Mouse (Mus musculus) kidney, adult 2 months (tissue): ENCODE measurements at regions not wholly inside any gene's neighbourhood (a gene's known extent, or its start where the extent isn't known, plus 50 kb on each side); places are given as distances from the start of the nearest gene placed in this dataset.

Experiments
- CTCF ChIP-seq: fragments of 200-500 bp; conservative IDR thresholded peaks from 2 replicates; pipeline ENCODE4 v1.5.1; 2011; ENCODE audit warnings: low read depth, mild to moderate bottlenecking, control low read depth, low read length, moderate library complexity, mixed read lengths; ENCODE audit not compliant: insufficient read depth, insufficient read length
- POLR2A ChIP-seq: fragments of 200-500 bp; IDR thresholded peaks from one replicate; pipeline ENCODE4 v1.6.1; 2011; ENCODE audit warnings: low read depth, low read length, control low read depth

GRCm38 (mm10) chr1:106483008-106483407 is 231.1 kb downstream of the Bcl2 start:
- TF ChIP-seq CTCF = no peak
- no peak for TF ChIP-seq POLR2A
